Mouse (Mus musculus) frontal cortex, adult (tissue): ENCODE data around the gene C030005K15Rik.
A peak's percentile ranks its signal among the peaks of the same experiment; 100 is the strongest.
"Not testable (repeated sequence)": the region's sequence is repeated elsewhere in the genome, so short reads cannot be mapped to it uniquely, and the experiment has no call there.

Experiments used
- ATAC-seq: cut with Nextera tagmentation; 2 replicates; pipeline ENCODE4 v1.9.2; 2017; ENCODE audit warnings: mild to moderate bottlenecking, moderate library complexity, mixed read lengths; ENCODE audit not compliant: low TSS enrichment

C030005K15Rik gene

DNA sequence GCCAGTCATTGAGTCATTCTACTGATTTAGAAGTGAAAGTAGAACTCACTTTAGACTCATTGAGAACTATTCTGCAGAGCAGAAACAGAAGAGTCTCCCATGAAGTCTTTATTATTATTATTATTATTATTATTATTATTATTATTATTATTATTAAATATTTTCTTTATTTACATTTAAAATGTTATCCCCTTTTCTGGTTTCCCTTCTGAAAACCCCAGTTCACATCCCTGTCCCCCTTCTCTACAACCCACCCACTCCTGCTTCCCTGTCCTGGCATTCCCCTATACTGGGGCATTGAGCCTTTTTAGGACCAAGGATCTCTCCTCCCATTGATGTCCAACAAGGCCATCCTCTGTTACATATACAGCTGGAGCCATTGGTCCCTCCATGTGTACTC, at the start of gene C030005K15Rik:
C030005K15Rik (minus strand) TSS at position 101 of the 400 bp plus-strand sequence.
- ATAC-seq = not testable (repeated sequence)

DNA sequence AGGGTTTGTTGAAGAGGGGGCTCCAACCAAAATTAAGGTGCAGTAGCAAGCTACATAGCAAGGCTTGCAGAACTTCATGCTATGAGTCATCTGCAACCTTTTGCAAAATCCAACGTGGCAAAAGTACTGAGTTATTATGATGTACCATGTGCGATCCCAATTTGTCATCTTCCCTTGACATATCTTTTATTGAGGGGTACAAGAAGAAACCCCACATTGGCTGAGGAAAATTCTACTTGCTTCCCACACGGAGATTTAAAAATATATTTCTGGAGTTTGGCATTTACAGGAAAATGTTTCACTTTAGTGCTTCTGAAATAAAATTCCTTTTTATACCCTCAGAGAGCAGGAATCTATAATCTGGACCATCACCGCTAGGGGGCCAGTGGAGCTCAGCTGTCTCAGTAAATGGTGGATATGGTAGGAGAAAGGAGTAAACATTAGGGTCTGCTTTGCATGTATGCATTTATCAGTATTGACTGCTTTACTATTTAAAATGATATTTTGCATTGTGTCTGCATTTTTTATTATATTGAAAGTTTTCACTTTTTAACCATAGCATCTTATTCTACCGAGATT, 41.7 kb upstream of the C030005K15Rik start:
- peak; percentile 100 for ATAC-seq

DNA sequence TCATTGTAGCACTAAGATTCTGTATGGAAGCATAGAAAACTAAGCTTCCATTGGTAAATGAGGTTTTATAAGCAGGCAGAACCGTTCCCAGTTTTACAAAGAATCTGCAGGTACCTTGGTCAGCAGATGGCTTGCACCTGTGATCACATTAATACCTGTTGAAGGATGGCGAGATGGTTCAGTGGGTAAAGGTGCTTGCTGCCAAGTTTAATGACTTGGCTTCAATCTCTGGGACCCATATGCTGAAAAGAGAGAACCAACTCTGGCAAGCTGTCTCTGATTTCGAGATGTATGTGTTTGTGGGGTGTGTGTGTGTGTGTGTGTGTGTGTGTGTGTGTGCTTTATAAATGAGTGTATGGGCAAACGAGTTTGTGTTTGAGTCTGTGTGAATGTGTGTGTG, 27.3 kb upstream of the C030005K15Rik start:
- ATAC-seq = no peak

DNA sequence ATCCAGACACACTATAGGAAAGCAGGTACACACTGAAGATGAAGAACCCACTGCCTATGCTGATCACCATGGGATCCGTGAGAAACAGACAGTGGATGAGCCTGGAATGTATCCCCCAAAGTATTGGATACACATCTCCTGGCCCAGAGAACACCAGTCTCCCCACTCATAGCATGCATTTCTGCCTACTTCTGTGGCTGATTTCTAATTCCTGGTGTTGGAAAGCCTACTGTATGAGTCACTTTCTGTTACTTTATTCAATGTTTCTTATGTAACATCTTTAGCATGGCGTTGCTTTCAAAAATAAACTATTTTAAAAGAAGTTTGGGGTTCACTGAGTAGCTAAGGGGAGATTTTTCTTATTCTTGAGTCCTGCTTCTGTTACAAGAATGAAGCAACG, 20.7 kb upstream of the C030005K15Rik start:
- peak; percentile 86 for ATAC-seq

DNA sequence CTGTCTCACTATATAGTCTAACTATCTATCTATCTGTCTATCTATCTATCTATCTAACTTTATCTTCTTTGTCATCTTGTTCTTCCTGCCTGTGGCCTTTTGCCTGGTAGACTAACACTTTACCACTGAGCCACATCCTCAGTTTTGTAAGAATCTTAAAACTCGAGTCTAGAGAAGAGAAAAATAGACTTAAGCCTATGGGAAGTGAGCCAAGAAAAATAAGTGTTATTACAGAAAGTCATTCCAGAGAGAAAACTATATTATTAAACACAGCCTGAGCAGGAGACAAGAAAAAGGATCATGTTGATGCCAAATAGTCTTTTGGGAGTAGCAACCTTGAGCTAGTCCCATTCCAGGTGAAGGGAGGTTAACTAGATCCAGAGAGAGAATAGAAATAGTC, 626 bp downstream of the C030005K15Rik start:
- ATAC-seq = no peak

DNA sequence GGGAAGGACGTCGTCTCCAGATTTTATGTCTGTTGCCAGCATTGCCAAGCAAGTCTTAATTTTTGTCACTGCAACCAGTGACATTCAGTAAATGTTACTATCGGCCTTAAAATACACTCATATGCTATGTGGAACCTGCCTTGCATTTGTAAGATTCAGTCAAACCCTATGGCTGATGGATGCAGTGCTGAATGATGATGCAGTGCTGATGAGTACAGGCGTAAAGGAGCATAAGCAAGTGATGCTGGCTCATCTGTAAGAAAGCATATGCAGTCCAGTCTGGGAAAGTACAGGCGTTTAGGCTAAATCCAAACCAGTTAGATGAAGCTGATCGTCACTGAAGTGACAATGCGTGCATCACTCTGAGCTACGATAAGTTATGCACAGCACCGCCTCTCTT, 3.8 kb downstream of the C030005K15Rik start:
- ATAC-seq = peak; percentile 50; the same call in 1 of the 2 replicates

DNA sequence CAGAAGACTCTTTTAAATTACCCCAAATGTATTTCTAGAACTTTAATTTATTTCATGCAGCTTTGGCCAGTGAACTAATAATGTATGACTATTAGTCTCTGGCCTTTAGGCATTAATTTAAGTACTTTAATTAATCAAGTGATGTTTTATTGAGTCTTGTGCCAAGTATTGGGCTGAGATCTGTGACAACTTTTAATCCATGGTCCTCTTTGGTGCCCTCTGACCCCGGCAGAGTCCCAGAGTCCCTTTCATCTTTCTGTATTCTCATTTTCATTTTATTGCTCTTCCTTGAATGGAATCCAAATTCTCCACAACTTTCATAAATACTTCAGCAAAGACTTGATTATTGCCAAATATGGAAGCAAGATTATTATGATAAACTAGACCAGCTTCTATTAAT, 5.9 kb downstream of the C030005K15Rik start:
- ATAC-seq = no peak

DNA sequence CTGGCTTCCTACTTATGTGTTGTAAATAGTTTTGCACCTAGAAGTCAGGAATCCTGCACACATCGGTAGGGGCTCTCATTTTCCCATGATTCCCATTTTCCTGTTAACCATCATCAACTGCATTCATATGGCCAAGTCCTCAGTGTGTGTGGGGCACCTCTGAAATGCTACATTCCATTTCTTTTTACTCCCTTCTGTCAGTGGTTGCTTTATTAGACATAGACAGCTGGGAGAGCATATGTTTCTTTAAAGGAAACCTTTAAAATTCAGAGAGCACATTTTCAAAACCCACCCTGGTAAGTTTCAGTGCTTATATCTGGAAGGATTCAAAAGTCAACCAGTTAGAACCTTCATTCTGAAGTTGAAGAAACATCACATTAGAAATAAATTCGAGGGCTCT, 8.5 kb downstream of the C030005K15Rik start:
- ATAC-seq = peak; percentile 71

DNA sequence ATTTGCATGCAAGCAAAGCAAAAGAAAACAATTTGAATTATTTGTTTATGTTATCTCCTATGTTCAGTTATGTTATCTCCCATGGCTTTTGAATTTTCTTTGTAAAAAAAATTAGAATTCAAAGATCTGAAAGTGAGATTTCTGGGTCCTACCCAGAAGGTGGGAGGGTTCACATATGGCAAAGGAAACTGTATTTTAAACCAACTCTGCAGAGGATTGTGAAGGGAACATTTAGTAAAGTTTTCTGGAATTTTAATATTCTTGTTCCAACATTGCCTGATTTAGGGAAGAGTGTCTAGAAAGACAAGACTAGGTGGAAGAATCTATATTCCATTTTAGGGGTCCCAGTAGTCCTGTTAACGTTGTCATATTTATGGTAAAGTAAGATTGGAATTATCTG, 9.3 kb downstream of the C030005K15Rik start:
- ATAC-seq = peak; percentile 67

DNA sequence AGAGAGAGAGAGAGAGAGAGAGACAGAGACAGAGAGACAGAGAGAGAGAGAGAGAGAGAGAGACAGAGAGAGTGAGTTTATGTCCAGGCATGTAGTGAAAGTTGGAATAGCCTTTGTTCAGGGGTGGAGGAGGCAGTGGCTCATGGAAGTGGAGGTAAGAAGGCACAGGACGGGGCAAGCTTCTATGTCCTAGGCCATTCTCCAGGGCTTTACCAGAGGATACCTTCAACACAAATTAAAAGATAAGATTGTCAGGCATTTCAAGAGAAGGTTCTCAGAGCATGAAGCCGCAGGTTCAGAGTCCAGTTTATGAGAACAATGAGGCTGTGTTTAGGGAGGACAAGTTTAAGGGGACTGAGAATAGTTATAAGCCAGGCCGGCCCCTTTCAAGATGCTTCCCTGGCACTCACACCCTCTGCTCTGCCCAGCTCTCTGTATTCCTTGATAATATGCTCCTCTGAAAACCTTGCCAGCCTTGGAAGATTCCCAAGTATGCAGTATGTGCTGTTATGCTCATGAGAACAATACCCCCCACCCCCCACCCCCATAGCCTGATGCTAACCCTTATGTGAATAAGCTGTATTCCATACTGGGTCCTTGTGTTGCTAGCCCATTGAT, 11.2 kb downstream of the C030005K15Rik start:
- ATAC-seq = no peak

DNA sequence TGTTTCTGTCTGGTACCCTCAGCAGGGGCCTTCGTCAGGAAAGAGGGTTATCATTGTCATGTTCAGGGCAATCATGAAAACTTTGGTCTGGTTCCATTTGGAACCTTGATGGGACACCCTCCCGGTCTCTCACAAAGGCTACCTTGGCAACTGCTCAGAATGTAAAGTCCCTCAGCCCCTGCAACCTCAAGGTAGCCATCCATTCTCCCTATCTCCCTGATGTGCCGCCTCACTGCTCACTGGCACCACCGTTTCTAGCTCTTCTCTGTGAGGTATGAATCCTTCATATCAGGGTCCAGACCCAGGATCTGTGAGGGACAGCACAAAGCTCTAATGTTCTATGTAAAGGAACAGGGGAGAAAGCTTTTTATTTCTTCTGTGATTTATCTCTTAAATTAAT, 12.0 kb downstream of the C030005K15Rik start:
- ATAC-seq = no peak

DNA sequence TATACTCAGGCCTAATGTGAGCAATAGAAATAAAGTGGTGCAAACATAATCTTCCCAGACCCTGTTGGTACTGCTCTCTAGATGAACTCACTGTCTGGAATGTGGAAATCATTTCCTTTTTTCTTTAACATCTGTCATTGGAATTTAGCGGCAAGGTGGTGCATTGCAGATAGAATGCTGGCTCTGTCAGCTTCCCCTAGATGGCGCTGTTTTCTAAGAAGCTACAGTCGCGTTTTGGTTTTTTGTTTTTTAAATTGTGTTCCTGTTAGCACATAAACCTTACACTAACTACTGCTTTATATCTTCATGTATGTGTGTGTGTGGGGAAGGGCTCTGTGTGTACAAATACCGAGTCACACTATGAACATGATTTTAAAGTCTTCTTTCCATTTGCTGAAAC, 13.9 kb downstream of the C030005K15Rik start:
- ATAC-seq = peak; percentile 79

DNA sequence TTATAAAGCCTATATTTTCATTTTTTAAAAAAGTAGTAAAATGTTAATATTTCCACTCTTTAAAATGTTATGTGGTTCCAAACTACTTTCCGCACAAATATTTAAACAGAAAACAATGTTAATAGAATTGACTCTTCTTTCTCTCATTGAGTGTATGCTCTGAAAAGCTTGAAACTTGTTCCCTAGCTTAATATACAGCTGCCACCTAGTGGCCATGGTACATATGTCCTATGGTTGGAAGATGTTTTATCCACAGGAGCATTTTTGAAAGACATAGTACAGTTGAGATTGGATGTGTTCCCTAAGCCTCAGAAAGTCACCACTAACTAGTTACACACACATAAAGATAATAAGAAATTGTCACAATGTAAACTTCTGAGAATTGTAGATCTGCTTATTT, 22.0 kb downstream of the C030005K15Rik start:
- ATAC-seq = peak; percentile 85; the same call in 1 of the 2 replicates

DNA sequence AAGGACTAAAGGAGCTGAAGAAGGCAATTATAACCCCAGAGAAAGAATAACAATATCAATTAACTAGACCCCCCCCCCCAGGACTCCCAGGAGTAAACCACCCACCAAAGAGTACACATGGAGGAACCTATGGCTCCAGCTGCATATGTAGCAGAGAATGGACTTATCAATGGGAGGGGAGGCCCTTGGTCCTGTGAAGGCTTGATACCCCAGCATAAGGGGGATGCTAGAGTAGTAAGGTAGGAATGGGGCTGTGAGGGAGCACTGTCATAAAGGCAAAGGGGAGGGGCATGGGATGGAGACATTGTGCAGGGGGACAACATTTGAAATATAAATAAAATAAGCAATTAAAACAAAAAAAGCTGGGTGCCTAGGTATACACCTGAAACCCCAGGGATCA, 24.2 kb downstream of the C030005K15Rik start:
- no peak for ATAC-seq

DNA sequence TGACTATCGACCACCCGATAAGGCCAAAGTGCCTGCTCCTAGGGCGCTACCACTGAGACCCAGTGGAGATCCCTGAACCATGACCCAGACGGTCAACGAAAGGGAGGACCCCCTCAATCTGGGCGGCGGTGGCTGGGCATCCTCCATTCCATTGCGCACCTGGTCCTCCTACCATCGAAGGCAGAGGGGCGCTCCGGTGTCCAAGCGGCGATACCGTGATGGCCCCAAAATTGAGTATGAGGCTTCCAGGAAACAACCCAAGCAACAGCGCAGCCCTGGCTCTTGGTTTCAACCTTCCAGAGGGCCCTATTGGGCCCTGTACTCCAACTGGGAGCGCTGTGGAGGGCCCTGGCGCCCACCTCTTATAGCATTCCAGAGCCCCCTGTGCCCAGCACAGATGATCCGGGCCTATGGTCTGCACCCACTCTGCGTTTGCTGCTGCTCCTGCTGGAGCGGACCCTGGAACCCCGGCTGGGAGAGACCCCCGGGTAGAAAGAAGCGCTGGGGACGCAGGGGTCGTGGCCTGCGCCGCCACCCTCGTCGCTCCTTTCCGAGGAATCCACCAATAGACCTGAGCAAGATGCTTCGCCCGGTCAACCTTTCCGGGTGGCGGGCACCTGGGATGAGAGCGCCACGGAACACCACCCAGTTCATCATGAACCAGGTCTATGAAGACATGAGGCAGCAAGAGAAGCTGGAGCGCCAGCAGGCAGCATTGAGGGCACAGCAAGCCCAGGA, 33.0 kb downstream of the C030005K15Rik start:
- no peak for ATAC-seq

DNA sequence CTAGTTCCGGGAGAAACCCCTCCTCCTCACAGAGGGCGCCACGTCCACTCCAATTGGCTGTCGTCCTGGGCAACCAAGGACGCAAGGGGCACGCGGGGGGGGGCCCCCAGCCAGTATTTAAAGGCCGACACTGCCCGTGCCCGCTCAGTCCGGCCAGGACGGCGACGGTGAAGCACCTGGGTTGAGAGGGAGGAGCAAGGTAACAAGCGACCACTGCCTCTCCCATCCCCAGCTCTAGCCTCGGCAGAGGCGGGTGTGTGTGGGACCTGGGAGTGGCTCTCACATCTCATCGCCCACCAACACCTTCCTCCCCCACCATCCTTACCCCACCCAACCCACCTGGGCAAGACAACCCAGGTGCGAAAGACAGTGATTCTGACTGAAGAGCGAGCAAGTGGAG, 33.6 kb downstream of the C030005K15Rik start, which contains the start of gene Ccer1:
Ccer1 (plus strand) TSS at position 147 of the 400 bp plus-strand sequence.
- ATAC-seq = no peak

DNA sequence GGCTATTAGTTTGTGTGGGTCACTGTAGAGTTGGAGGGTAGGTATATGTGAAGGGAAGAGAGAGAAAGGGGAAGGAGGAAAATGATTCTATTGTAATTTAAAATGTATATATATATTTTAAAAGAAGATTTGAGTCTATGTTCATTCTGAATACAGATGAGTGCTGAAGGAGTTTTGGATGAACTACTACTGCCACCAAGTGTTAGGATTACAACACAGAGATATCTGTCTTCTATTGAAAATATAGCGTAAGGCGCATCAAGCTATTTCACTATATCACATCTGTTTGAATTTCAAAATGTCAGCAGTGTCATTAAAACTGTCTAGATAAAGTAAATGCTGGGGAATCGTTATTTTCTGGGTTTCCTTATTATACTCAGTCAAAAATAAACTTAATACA, 37.1 kb downstream of the C030005K15Rik start:
- peak; percentile 88 for ATAC-seq

DNA sequence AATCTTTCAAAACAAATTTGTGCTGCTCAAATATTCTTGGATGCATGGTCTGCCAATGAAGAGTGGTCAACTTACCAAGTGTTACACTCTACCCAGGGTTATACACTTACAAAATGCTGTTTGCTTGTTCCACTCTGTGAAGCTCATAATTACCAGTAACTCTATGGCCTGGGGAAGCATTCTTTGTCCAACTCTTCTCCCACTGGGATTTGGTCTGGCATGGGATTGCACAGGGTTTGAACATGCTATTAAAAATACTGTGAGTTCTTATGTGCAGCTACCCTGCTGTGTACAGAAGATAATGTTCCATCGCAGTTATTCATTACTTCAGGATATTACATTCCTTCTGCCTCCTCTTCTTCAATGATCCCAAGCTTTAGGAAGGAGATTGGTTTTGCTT, 39.4 kb downstream of the C030005K15Rik start:
- no peak for ATAC-seq

DNA sequence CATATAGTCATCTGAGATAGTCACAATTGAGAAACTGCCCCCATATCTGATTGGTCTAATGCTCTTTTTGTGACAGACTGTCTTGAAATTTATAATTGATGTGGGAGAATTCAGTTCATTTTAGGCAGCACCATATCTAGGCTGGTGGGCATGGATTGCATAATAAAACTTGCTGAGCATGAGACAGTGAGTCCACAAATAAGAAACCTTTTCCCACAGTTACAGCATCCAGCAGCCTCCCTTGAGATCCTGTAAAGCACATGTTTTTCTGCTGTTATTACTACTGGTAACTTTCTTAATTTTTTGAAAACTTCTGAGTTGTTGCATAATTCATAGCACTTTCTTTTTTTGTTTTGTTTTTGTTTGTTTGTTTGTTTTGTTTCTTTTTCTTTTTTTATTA, 43.6 kb downstream of the C030005K15Rik start:
- no peak for ATAC-seq
